Mouse (Mus musculus) ES-CJ7 (cell line): Measurements from ENCODE around the gene Ercc6.

Experiments used
- DNase-seq: peaks from one replicate; pipeline ENCODE4 v3.0.0; 2011; ENCODE audit warnings: low read depth, low spot score

Gene Ercc6

DNA sequence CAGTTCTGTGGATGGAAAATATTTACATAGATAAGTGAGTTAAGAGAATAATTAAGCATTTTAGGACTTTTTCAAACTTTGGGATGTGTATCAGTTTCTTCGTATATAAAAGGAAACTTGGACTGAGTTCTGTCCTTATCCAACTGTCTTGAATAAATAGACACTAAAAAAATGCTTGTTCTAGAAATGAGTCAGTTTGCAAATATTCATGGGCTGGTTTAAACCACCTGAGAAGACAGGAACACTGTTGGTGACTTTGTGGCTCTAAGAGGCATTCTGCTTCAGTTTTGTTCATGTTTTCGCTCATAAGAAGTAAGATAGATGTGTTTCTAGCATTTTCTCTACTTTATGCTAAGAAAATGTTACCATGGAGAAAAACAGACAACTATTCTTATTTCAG lies 5.2 kb downstream of the Ercc6 start:
- DNase-seq, result no peak

DNA sequence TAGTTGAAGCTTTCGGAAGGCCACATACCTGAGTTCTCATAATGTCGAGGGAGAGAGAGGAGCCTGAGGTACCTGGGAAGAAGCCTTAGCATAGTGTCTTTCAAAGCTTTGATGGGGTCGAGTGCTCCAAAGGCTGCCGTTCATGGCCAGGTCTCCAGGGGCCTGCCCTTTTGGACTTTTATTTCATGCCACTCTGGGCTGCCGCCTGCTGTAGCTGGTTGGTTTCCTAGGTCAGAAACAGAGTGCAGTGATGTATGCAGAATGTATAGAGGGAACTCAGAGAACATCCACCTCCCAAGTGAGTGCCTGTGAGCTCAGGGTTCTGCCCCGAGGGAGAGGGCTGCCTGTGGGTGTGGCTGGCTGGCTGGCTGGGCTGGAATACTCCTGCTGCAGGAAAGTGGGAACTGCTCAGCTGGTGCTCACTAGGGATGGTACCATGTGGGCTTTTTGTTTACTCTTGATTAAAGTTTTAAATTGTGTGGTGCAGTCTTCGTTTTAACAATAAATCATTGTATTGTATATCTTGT lies 7.1 kb downstream of the Ercc6 start:
- DNase-seq, result no peak

DNA sequence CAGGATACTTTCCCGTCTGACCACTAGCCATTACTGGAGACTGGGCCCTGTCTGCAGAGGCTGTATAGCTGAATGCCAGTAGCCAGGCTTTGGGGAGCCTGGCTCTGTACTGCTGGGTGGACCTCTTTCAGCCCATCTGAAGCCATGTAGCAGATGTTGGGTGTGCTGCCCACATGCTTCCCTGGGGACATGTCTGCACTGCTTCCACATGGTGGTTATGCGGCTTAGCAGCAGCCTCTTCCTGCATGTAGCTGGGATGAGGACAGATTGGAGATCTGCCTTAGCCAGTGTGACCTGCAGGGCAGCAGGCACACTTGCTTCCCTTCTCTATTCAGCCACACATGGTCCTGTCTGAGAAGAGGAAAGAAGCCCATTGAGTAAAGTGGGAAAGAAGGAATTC lies 9.0 kb downstream of the Ercc6 start:
- DNase-seq, result no peak

DNA sequence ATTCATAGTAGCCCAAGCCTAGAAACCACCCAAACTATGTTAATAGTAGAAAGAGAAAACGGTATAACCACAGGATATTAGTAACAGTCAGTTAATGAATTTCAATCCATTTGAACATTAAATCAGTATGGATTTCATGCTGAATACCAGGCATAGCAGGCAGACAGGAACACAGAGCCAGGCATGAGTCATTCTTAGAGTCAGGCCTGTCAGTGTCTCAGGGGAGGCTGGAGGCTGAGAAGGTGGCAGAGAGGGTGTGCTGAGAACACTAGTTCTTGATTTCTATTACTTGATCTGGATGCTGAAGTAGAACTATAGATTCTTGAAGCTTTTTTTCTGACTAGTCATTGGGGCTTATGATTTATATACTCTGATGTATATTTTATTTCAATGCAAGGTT lies 10.8 kb downstream of the Ercc6 start:
- no peak for DNase-seq

DNA sequence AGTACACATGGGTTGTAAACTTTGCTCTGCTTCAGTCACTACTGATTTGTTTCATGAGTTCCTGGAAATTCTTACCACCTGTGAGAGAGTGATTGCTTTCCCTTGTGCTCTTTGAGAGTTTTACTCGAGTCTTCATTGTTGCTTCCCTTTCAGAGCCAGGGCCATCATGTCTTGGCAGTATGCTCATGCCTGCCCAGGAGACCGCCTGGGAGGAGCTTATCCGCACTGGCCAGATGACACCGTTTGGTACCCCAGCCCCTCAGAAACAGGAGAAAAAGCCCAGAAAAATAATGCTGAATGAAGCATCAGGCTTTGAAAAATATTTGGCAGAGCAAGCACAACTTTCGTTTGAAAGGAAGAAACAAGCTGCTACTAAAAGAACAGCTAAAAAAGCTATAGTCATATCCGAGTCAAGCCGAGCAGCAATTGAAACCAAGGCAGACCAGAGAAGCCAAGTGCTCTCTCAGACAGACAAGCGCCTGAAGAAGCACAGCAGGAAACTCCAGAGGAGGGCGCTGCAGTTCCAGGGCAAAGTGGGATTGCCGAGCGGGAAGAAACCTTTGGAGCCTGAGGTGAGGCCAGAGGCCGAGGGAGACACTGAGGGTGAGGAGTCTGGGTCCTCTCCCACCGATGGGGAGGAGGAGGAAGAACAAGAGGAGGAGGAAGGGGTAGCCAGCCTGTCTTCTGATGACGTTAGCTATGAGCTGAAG lies 12.8 kb downstream of the Ercc6 start:
- peak; percentile 11 for DNase-seq

DNA sequence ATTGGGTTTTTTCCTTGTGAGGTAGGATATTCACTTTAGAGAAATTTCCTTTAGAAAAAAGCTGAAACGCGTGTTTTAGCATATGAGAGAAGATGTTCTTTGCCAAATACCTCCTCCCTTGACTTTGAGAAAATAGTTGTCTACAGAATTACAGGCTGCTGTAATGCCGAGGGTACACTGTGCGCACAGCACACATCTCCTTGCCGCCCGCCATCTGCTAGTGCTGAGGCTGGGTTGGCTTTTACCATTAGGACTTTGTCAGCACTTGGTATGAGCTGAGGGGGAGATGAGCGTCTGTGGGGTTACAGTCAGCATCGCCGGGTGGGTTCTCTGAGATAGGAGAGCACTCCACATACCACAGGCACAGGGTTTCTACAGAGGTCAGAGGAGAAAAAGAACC lies 13.9 kb downstream of the Ercc6 start:
- no peak for DNase-seq

DNA sequence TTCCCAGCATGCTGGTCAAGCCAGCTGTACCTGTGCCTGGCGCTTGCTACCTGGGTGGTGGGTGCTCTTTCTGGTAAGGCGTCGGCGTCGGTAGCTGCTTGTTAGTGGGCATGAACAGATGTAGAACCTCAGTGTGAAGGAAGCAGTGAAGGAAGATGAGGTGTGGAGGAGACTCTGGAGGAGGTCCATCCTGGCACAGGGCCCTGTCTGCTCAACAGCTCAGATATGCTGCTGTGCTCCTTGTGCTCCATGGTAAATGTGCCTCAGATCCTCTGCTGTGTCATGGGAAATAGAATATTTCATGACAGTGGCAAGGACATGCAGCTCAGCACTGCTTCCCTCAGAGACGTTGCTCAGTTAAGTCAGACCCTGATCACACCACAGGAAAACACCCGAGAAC lies 15.7 kb downstream of the Ercc6 start:
- no peak for DNase-seq

DNA sequence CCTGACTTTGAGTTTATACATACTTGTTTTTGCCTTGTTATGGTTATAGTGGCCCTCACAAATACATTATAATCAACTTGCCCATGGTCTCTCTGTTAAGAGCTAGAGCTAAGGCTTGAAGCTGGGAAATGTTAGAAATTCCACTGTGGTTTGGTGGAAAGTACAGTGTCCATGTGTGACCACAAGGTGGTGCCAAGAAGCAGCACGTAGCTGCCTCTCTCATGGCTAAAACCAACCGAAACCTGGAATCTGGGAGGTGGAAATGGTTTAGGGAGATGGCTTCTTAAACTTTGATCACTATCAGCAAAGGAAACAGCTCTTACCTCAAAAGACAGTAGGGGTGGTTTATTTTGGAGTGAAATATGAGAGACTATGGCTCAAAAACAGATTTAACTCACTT lies 17.6 kb downstream of the Ercc6 start:
- DNase-seq, result peak; percentile 56

DNA sequence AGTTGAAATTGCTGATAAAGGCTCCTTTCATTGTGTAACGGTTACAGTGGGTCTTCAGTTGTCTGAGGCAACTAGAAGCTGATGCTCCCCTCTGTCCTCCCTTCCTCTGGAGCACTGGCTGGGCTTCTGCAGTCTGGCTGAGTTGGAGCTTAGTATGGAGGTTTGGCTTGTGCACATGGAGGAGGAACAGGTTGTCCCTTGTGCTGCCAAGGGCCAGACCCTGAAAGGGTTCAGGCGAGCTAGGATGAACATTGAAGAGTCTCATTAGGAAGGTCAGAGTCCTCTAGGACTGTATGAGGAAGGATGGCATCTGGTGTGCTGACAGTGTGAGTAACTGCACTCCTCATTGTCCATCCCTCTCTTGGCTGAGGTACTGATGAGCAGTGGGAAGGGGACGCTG lies 18.1 kb downstream of the Ercc6 start:
- DNase-seq, result no peak

DNA sequence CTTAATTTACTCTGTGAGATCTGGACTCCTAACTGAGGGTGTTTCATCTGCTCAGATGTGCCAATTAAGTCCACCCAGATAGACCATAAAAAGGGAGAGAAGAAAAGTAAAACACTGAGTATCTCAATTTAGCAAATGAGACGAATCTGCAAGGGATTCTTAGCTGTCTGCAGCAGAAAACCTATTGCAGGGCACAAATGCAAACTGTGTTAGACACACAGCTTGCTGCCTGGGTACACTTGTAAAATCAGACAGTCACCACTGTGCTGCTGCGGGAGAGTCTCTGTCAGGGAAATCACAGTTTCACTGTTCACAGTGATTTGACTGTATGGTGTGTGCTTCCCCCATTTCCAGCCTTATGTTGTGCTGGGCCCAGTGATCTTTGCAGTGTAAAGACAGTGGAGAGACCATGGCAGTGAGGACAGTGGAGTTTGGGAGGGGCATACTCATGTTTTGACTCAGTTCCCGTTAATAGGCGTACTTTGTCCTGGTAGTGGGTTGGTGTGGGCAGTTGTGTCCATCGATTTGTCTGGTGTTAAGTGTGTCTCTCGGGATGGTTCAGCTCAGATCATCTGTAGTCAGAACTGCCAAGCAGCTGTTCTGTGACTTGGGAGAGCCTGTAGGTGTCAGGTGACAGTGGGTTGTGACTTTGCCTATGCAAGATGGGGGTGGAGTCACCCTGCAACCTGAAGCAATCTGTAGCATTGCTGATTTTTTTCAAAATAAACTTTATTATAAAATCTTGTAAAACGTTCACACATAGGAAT lies 19.2 kb downstream of the Ercc6 start:
- DNase-seq, result no peak

DNA sequence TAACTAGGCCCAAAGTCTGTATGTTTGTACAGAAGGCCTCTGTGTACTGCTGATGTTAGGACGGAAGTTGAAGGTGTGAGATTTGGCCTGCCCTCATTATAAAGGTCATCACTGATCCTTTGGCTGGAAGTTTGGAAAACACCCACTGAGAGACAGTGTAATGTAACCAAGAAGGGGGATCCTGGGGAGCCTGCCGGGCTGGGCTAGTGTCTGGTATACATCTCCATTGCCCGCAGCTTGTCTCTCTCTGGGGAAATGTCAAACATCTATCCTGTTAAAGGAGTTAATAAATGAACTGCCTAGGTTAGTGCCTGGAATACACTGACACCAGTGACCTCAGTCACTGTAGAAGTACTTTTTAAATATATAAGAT lies 19.8 kb downstream of the Ercc6 start:
- no peak for DNase-seq

DNA sequence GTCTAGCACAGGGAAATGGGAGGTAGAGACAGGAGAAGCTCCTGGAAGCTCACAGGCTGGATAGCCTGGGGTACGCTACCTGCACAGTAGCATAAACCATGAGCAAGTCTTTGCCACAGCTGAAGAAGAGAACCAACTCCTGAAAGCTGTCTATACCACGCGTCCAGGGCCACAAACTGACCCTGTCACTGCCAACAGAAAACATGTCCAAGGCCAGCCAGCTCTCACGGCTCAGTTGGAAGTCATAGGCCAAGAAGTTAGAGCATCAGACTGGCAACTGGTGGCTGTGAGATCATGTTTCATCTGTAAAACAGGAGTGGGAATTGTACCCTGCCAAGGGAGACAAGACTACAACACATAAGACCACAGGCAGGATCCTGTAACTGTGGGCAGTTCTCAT lies 20.3 kb downstream of the Ercc6 start:
- no peak for DNase-seq

DNA sequence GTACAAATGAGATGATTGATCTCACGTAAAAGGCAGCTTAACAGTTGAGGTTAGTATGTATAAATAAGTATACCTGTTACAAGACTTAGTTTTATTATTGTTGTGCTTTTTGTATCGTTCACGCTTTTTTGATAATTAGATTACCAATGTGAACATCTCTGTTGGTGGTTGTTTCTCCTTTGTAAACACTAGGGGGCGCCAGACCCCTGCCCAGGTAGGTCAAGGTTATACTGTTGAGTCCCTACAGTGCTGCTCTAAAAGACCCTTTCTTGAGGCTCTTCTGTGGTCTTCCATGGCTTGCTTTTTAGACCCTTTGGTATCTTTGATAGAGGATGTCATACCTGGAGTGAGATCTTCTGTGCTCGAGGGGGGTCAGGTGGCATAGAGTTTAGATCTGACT lies 20.8 kb downstream of the Ercc6 start:
- DNase-seq, result peak; percentile 38

DNA sequence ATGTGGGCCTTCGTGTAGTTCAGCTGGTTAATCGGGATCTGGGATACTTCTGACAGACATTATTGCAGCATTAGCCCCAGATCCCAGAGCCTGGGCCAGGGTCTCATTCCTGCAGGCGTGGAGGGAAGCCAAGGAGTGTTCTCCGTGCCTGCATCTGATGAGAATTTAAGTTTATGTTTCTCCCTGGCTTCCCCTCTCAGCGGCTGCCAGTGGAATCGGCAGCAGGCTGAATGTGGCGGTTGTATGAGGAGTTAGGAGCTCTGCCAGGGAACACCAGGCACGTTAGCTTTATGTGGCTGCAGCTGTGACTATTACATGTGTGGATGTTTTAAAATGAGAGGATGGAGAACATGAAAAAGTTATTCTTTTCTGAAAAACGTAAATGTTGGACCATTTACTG lies 23.4 kb downstream of the Ercc6 start:
- DNase-seq, result no peak

DNA sequence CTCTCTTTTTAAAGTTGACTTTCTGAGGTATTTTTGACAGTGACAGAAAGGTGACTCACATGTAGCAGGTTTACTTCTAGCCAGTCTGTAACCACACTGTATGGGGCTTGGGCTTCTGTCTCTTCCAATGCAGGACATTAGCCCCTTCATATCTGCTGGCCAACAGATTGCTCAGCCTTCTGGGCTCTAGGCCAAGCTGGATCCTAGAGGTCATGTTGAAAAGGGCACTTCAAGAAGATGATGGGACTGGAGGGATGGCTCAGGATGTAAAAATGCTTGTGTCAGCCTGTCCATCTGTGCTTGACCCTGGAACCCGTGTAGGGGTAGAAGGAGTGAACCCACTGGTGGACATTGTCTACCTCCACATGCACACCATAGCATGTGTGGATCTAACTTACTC lies 24.8 kb downstream of the Ercc6 start:
- DNase-seq, result no peak

DNA sequence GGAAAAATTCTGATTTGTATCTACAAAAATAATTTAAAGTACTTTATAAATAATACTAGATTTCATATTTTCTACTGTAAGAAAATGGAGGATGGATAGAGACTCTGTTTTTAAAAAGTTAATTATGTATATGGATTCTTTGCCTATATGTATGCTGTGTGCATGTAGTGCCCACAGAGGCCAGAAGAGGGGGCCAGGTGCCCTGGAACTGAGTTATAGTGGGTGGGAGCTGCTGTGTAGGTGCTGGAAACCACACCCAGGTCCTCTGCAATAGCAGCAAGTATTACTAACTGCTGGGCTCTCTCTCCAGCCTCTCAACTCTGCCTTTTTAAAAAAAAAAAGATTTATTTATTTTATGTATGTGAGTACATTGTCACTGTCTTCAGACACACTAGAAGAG lies 29.8 kb downstream of the Ercc6 start:
- peak; percentile 44 for DNase-seq

DNA sequence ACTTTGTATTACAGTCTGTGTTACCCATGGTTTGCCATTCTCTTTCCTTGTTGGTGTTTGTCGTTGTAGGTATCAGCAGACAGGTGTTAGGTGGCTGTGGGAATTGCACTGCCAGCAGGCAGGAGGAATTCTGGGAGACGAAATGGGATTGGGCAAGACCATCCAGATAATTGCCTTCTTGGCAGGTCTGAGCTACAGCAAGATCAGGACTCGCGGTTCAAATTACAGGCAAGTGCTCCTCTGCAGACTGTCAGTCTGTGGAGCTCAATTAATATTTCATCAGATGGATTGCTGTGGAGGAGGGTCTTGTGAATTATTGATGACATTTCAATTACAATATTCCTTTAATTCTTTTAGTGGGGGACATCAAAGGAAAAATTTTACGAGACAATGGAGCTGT lies 33.4 kb downstream of the Ercc6 start:
- DNase-seq, result no peak

DNA sequence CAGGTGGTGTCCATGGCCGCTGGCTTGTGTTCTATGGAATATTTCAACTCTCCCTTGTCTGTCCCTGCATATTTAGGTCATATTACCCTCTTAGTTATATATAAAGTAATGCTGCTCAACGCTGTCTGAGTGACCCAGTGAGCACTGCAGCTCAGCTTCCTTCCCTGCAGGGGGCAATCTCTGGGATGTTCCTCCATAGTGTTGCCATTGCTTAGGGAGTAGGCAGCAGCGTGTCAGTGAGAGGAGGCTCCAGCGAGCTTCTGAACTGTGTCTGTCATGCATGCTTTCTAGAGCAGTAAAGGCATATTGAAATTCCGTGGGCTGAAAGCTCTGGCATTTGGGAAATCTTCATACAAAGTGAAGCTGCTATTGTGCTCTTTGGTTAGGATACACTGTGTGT lies 38.5 kb downstream of the Ercc6 start:
- DNase-seq, result no peak

DNA sequence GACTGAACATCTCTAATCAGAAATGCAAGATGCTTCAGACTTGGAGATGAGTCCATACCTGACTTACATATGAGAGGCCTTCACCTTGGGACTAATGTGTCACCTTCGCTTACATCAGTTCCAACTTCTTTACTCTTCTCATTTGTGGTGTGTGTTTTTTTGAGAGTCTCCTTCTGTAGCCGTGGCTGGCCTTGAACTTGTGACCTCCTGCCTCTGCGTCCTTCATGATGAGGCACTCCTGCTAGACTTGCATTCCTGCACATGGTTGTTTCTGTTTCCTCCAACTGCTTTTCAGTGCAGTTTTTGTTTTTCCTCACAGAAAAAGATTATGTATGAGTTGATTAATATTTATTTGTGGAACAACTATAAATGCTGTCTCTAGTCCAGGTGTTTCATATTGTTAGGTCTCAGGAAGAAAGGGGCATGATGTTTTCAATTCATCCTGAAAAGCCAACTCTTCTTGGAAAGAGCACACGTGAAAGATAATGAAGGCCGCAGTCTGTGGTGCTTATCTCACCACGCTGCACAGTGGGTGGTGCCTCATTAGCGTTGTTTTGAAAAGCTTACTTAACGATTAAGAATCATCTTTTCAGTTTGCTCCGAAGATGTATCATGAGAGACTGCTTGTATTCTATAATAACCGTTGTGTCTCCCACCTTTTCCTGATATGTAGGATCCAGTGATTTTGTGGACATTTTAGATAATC lies 40.0 kb downstream of the Ercc6 start:
- DNase-seq, result no peak

DNA sequence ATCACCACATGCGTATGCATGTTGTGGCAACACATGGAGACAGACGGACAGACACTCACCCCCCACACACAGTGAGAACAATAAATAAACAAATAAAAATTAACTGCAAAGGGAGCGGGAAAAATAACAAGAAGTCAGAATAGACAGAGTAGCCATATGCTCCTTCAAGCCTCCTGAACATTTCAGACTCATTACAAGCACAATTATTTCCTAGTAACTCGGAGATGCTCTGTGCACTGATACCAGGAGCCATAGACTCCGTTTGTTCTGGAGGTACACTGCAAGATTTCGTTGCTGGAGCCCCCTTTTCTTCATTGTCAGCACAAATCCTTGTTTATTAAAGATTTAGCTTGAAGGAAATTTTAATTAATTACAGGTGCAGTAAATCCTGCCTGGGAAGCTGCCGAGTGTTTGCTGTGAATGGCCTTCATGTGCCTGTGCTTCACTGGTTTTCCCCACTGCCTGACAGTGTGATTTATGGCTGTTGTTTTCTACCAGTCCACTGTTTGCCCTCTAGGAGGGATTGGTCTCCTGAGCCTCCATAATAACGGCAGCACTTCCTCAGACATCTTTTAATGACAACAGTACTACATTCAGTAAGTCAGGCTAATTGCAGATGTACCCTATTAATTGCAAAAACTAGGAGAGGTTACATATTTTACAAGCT lies 41.7 kb downstream of the Ercc6 start:
- DNase-seq, result no peak

DNA sequence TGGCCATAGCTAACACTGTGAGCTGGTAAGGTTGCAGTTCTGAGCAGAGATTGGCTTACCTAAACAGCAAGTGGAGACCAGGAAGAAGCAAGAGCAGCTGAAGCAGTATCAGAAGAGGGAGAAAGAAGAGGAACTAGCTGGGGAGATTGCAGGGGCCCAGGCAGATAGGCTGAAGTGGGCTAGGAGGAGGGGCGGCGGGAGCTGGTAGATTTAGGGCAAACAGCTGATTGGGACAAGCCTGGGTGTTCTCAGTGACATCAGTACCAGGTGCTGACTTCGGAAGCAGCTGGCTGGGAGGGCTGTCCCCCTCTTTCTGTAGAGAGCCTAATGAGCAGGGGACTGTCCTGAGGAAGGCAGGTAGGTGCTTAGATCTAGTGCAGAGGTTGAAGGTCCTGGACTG lies 48.1 kb downstream of the Ercc6 start:
- no peak for DNase-seq

DNA sequence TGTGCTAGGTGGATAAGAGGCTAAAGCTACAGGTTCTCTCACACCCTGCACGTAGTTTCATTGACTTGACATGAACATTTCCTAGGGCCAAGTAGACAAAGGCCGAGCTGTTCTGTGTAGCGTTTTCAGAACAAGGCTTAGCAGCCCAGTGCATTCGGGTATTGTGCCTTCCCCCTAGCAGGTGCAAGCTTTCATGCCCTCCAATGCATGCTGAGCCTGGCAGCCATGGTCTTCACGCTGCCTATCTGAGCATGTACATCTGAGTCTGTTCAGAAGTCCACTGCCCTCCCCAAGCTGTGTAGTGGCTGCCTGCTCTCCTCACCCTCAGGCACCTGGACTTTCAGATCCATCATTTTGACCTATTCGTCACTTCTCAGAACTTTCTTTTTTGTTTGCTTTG lies 50.3 kb downstream of the Ercc6 start:
- DNase-seq, result no peak
